Mouse (Mus musculus): ENCODE data around the gene Sema4b. TPM values are rescaled to one million over a fixed set of nuclear protein-coding genes. Genes with fewer than 3 reads are reported as not detected.

Gene Sema4b
- total and polyA plus RNA-seq, 2 experiments from 2014 or later = 29.2 to 43.7 TPM

- Histone ChIP-seq H3K36me3 (ENCODE audit: insufficient read depth, low read length) (0 out of 2 replicates have a peak, but pooled peaks cover 3% of the 10 kb centered on the region), H3K9me3 (ENCODE audit: low read length) (no peaks in the 10 kb centered on the region), H3K9ac (replicated peaks; ENCODE audit: low read length, poor library complexity, severe bottlenecking) (peak within 1 kb of the TSS; percentile 62), H3K4me1 (ENCODE audit: insufficient read depth, low read length) (no peaks in the 10 kb centered on the region), H3K4me3 (ENCODE audit: low read depth, low read length) (peak within 1 kb of the TSS; percentile 68), H3K4me2 (ENCODE audit: low read depth, low read length, poor library complexity, severe bottlenecking) (peak within 1 kb of the TSS; percentile 76), H3K27me3 (ENCODE audit: insufficient read depth, low read length) (no peaks in the 10 kb centered on the region; the same call in 1 of the 2 replicates), H3K27ac (ENCODE audit: low read depth, low read length) (peak within 1 kb of the TSS; percentile 67; the same call in 1 of the 2 replicates)
- DNase-seq (ENCODE audit: low spot score) (peak; percentile 97), ATAC-seq (ENCODE audit: low FRiP score) (peak; percentile 95)
- WGBS = under 1% methylated on average over 56 of the region's 56 CpGs
- no peak for TF ChIP-seq CTCF (IDR thresholded peaks at IDR 0.05)
Observed at GRCm38 (mm10) chr7:80232489-80233029, 45.9 kb downstream of the Sema4b start, which contains the start of the genes Cib1 and Gdpgp1. TSS of gene Cib1 (minus strand) at chr7:80232813. TSS of gene Gdpgp1 (plus strand) at chr7:80232865.

- Histone ChIP-seq H3K27ac (ENCODE audit: low read depth, low read length) (no peak overlapping the region), H3K9me3 (ENCODE audit: low read length) (no peaks in the 10 kb centered on the region), H3K9ac (replicated peaks; ENCODE audit: low read length, poor library complexity, severe bottlenecking) (no peak overlapping the region), H3K4me3 (ENCODE audit: low read depth, low read length) (peak overlapping the region; percentile 68; the same call in 1 of the 2 replicates), H3K27me3 (ENCODE audit: insufficient read depth, low read length) (no peaks in the 10 kb centered on the region; the same call in 1 of the 2 replicates), H3K4me2 (ENCODE audit: low read depth, low read length, poor library complexity, severe bottlenecking) (peak overlapping the region; percentile 76), H3K4me1 (ENCODE audit: insufficient read depth, low read length) (no peaks in the 10 kb centered on the region), H3K36me3 (ENCODE audit: insufficient read depth, low read length) (peaks cover 7% of the 10 kb centered on the region; the same call in 1 of the 2 replicates)
- no peak for TF ChIP-seq CTCF (IDR thresholded peaks at IDR 0.05)
- 57% methylated on average over 9 of the region's 9 CpGs for WGBS
- ATAC-seq (ENCODE audit: low FRiP score) (no peak), DNase-seq (ENCODE audit: low spot score) (no peak)
Observed at GRCm38 (mm10) chr7:80233799-80234198, 47.2 kb downstream of the Sema4b start.

GRCm38 (mm10) chr7:80238542-80238941 is 51.9 kb downstream of the Sema4b start:
- 91% methylated on average over 10 of the region's 10 CpGs for WGBS
- ATAC-seq (ENCODE audit: low FRiP score) = no peak
- no peak for TF ChIP-seq CTCF (IDR thresholded peaks at IDR 0.05)

GRCm38 (mm10) chr7:80241661-80242060 is 55.0 kb downstream of the Sema4b start:
- no peak overlapping the region for H3K9ac ChIP-seq (replicated peaks; ENCODE audit: low read length, poor library complexity, severe bottlenecking)
- ATAC-seq (ENCODE audit: low FRiP score) = no peak
- DNase-seq (ENCODE audit: low spot score) = no peak
- peaks cover 19% of the 10 kb centered on the region for H3K36me3 ChIP-seq (ENCODE audit: insufficient read depth, low read length)
- H3K4me3 ChIP-seq (ENCODE audit: low read depth, low read length) = no peak overlapping the region
- no peak for TF ChIP-seq CTCF (IDR thresholded peaks at IDR 0.05)
- 87% methylated on average over 4 of the region's 4 CpGs for WGBS
- H3K4me1 ChIP-seq (ENCODE audit: insufficient read depth, low read length) = no peaks in the 10 kb centered on the region
- H3K4me2 ChIP-seq (ENCODE audit: low read depth, low read length, poor library complexity, severe bottlenecking) = no peak overlapping the region
- H3K9me3 ChIP-seq (ENCODE audit: low read length) = no peaks in the 10 kb centered on the region
- no peak overlapping the region for H3K27ac ChIP-seq (ENCODE audit: low read depth, low read length)
- H3K27me3 ChIP-seq (ENCODE audit: insufficient read depth, low read length) = no peaks in the 10 kb centered on the region

More at GRCm38 (mm10) chr7:80238542-80238941, 51.9 kb downstream of the Sema4b start:
- Histone ChIP-seq H3K27ac (ENCODE audit: low read depth, low read length) (no peak overlapping the region), H3K27me3 (ENCODE audit: insufficient read depth, low read length) (no peaks in the 10 kb centered on the region), H3K9me3 (ENCODE audit: low read length) (no peaks in the 10 kb centered on the region), H3K9ac (replicated peaks; ENCODE audit: low read length, poor library complexity, severe bottlenecking) (no peak overlapping the region), H3K4me3 (ENCODE audit: low read depth, low read length) (no peak overlapping the region), H3K4me2 (ENCODE audit: low read depth, low read length, poor library complexity, severe bottlenecking) (no peak overlapping the region), H3K4me1 (ENCODE audit: insufficient read depth, low read length) (no peaks in the 10 kb centered on the region), H3K36me3 (ENCODE audit: insufficient read depth, low read length) (peaks cover 19% of the 10 kb centered on the region)
- no peak for DNase-seq (ENCODE audit: low spot score)

DNA sequence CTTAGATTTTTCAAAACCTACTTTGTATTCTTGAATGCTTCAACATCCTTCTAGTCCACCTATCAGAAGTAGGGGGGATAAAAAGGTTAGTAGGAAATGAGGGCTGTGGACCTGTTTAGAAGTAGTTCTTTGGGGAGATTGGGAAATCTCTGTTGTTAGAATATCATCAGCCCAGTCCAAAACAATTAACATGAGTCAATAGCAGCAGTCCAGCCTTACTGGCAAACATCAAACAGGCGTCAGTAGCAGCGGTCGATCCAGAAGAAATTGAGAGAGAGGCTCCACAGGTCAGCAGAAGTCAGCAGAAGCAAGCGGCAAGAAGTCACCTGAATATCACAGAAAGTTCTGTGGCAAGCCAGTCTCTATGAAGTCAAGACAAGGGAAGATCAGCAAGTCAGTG is 58.2 kb downstream of the Sema4b start:
- H3K4me2 ChIP-seq (ENCODE audit: low read depth, low read length, poor library complexity, severe bottlenecking) = no peak overlapping the region
- no peak overlapping the region for H3K27ac ChIP-seq (ENCODE audit: low read depth, low read length)
- no peak overlapping the region for H3K9ac ChIP-seq (replicated peaks; ENCODE audit: low read length, poor library complexity, severe bottlenecking)
- DNase-seq (ENCODE audit: low spot score) = no peak
- H3K4me1 ChIP-seq (ENCODE audit: insufficient read depth, low read length) = no peaks in the 10 kb centered on the region
- H3K27me3 ChIP-seq (ENCODE audit: insufficient read depth, low read length) = no peaks in the 10 kb centered on the region
- 93% methylated on average over 4 of the region's 4 CpGs for WGBS
- H3K9me3 ChIP-seq (ENCODE audit: low read length) = no peaks in the 10 kb centered on the region
- peaks cover 5% of the 10 kb centered on the region for H3K36me3 ChIP-seq (ENCODE audit: insufficient read depth, low read length)
- TF ChIP-seq CTCF (IDR thresholded peaks at IDR 0.05) = no peak
- no peak for ATAC-seq (ENCODE audit: low FRiP score)
- no peak overlapping the region for H3K4me3 ChIP-seq (ENCODE audit: low read depth, low read length)

DNA sequence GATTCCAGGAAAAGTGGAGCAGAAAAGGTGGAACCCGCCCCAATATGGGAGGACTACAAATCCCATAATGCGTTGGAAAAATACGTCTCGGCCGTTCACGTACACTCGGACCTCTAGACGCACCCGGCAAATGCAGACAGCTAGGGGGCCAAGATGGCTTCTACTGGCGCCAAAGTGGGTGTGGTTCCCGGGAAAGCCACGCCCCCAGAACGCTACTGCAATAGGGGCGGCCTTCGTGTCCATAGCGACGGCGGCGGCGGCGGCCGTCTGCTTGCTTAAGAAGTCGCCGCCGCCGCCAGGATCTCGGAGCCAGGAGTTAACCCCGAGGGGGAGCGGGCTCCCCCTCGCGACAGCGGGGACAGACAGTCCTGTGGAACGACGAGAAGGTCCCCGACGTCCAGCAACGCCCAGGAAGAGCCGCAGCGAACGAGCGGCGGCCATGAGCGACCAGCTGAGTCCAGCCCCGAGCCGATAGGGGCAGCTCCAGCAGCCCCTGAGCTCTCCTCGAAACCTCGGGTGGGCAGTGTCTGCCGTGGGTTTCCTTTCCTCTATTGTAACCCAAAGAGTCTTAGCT is 59.6 kb downstream of the Sema4b start, which contains the start of gene Ttll13:
Gene Ttll13 (plus strand): TSS at position 229 of the 574 bp plus-strand sequence.
- peak; percentile 97 for ATAC-seq (ENCODE audit: low FRiP score)
- WGBS = under 1% methylated on average over 47 of the region's 48 CpGs
- peak; percentile 72 for TF ChIP-seq CTCF (IDR thresholded peaks at IDR 0.05)

More for the DNA sequence above, 59.6 kb downstream of the Sema4b start, which contains the start of gene Ttll13:
- peak within 1 kb of the TSS; percentile 51 for H3K4me3 ChIP-seq (ENCODE audit: low read depth, low read length)
- DNase-seq (ENCODE audit: low spot score) = peak; percentile 99
- H3K27me3 ChIP-seq (ENCODE audit: insufficient read depth, low read length) = no peaks in the 10 kb centered on the region
- H3K9ac ChIP-seq (replicated peaks; ENCODE audit: low read length, poor library complexity, severe bottlenecking) = peak within 1 kb of the TSS; percentile 50
- H3K9me3 ChIP-seq (ENCODE audit: low read length) = no peaks in the 10 kb centered on the region
- peak within 1 kb of the TSS; percentile 50 for H3K4me2 ChIP-seq (ENCODE audit: low read depth, low read length, poor library complexity, severe bottlenecking)
- H3K36me3 ChIP-seq (ENCODE audit: insufficient read depth, low read length) = no peaks in the 10 kb centered on the region
- H3K4me1 ChIP-seq (ENCODE audit: insufficient read depth, low read length) = no peaks in the 10 kb centered on the region
- H3K27ac ChIP-seq (ENCODE audit: low read depth, low read length) = peak within 1 kb of the TSS; percentile 77

All from midbrain, postnatal 0 days (tissue).